Comparison of ENCODE assay signal across 22 mouse cellular contexts in the genomic region with DNA sequence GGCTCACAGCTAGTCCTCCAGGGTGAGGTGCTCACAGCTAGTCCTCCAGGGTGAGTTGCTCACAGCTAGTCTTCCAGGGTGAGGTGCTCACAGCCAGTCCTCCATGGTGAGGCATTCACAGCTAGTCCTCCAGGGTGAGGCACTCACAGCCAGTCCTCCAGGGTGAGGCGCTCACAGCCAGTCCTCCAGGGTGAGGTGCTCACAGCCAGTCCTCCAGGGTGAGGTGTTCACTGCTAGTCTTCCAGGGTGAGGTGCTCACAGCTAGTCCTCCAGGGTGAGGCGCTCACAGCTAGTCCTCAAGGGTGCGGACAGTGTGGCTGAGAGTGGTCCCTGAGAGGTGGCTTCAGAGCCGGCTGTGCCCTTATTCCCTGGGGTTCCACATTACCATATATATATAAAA. TPM values are rescaled to one million over a fixed set of nuclear protein-coding genes. Genes with fewer than 3 reads are reported as not detected.
DNase-seq lines count a peak whose midpoint lies in the region; ATAC-seq and TF ChIP-seq lines count a peak whose summit lies in the region.
"Had no signal": no experiment of that assay in that cellular context is flagged by ENCODE, and none has a peak within 500 bp of the region (broad histone marks: within the 10 kb centered on the region; RNA-seq: fewer than 3 reads in every experiment).

No protein-coding gene starts in this region.

- no peaks in the 10 kb centered on the region for H3K9me3 ChIP-seq in forebrain, postnatal 0 days (ENCODE audit: low read length)
- H3K9me3 ChIP-seq in forebrain, embryonic 16.5 days (ENCODE audit: control insufficient read depth, low read length), result no peaks in the 10 kb centered on the region
- H3K9me3 ChIP-seq in liver, embryonic 11.5 days (ENCODE audit: control insufficient read depth, low read length), result no peaks in the 10 kb centered on the region
- H3K9me3 ChIP-seq in MEL (replicated peaks; ENCODE audit: insufficient read depth, low read length), result no peaks in the 10 kb centered on the region
- no peaks in the 10 kb centered on the region for H3K9me3 ChIP-seq in hindbrain, embryonic 13.5 days
- H3K9me3 ChIP-seq in midbrain, embryonic 10.5 days (replicated peaks), result no peaks in the 10 kb centered on the region
- H3K9me3 ChIP-seq: embryonic facial prominence, embryonic 12.5 days; forebrain, embryonic 15.5 days; limb, embryonic 15.5 days; lung, embryonic 15.5 days; neural tube, embryonic 12.5 days had no signal

- no peak for TF ChIP-seq POLR2A in MEL (IDR thresholded peaks at IDR 0.05; ENCODE audit: control insufficient read depth in 1 of 2, insufficient read depth in 1 of 2, low read depth in 1 of 2, low read length in 2 of 2, poor library complexity in 1 of 2)

- no peak overlapping the region for H3K9ac ChIP-seq in forebrain, postnatal 0 days
- H3K9ac ChIP-seq in forebrain, embryonic 16.5 days (replicated peaks; ENCODE audit: low read depth, low read length), result no peak overlapping the region
- no peak overlapping the region for H3K9ac ChIP-seq in liver, embryonic 11.5 days (ENCODE audit: low read depth, low read length)
- no peak overlapping the region for H3K9ac ChIP-seq in MEL (ENCODE audit: control insufficient read depth, low read depth, low read length, poor library complexity, severe bottlenecking)
- no peak overlapping the region for H3K9ac ChIP-seq in hindbrain, embryonic 13.5 days
- H3K9ac ChIP-seq: embryonic facial prominence, embryonic 12.5 days; forebrain, embryonic 15.5 days; limb, embryonic 15.5 days; lung, embryonic 15.5 days; neural tube, embryonic 12.5 days had no signal

- no peaks in the 10 kb centered on the region for H3K79me2 ChIP-seq in MEL (ENCODE audit: control insufficient read depth, insufficient read depth, low read length, poor library complexity)

- H3K27ac ChIP-seq in forebrain, postnatal 0 days (ENCODE audit: low read depth, low read length), result no peak overlapping the region
- no peak overlapping the region for H3K27ac ChIP-seq in forebrain, embryonic 16.5 days (ENCODE audit: low read length)
- H3K27ac ChIP-seq in liver, embryonic 11.5 days (ENCODE audit: low read depth, low read length), result no peak overlapping the region
- H3K27ac ChIP-seq in MEL (ENCODE audit: control insufficient read depth, low read depth, low read length), result no peak overlapping the region
- no peak overlapping the region for H3K27ac ChIP-seq in hindbrain, embryonic 13.5 days
- H3K27ac ChIP-seq in midbrain, embryonic 10.5 days (replicated peaks), result no peak overlapping the region
- H3K27ac ChIP-seq: embryonic facial prominence, embryonic 12.5 days; forebrain, embryonic 15.5 days; hindbrain, postnatal 0 days; layer of hippocampus, adult 2 months; limb, embryonic 15.5 days; lung, embryonic 15.5 days; neural tube, embryonic 12.5 days had no signal

- H3K4me1 ChIP-seq in forebrain, postnatal 0 days (ENCODE audit: insufficient read depth), result no peaks in the 10 kb centered on the region
- H3K4me1 ChIP-seq in forebrain, embryonic 16.5 days (replicated peaks; ENCODE audit: control insufficient read depth, insufficient read depth, low read length), result no peaks in the 10 kb centered on the region
- no peaks in the 10 kb centered on the region for H3K4me1 ChIP-seq in liver, embryonic 11.5 days (replicated peaks; ENCODE audit: control insufficient read depth, insufficient read depth, low read length)
- H3K4me1 ChIP-seq in MEL (ENCODE audit: control insufficient read depth in 1 of 2, insufficient read depth in 2 of 2, low read length in 2 of 2), result peaks cover 7 to 11% of the 10 kb centered on the region in 2 experiments
- no peaks in the 10 kb centered on the region for H3K4me1 ChIP-seq in hindbrain, embryonic 13.5 days (replicated peaks)
- H3K4me1 ChIP-seq in midbrain, embryonic 10.5 days, result no peaks in the 10 kb centered on the region
- H3K4me1 ChIP-seq: embryonic facial prominence, embryonic 12.5 days; forebrain, embryonic 15.5 days; limb, embryonic 15.5 days; lung, embryonic 15.5 days; neural tube, embryonic 12.5 days had no signal

- no peak for TF ChIP-seq EP300 in MEL (IDR thresholded peaks at IDR 0.05; ENCODE audit: low read depth in 1 of 2, low read length in 2 of 2)

- H3K36me3 ChIP-seq in forebrain, postnatal 0 days (ENCODE audit: insufficient read depth), result no peaks in the 10 kb centered on the region
- H3K36me3 ChIP-seq in forebrain, embryonic 16.5 days (ENCODE audit: control insufficient read depth, insufficient read depth), result no peaks in the 10 kb centered on the region
- no peaks in the 10 kb centered on the region for H3K36me3 ChIP-seq in liver, embryonic 11.5 days (ENCODE audit: control insufficient read depth, insufficient read depth, low read length)
- peaks cover 0 to 6% of the 10 kb centered on the region in 2 experiments; a peak in 1 of 4 replicates for H3K36me3 ChIP-seq in MEL (ENCODE audit: control insufficient read depth in 1 of 2, insufficient read depth in 2 of 2, low read length in 2 of 2)
- H3K36me3 ChIP-seq in hindbrain, embryonic 13.5 days, result no peaks in the 10 kb centered on the region
- H3K36me3 ChIP-seq in midbrain, embryonic 10.5 days, result no peaks in the 10 kb centered on the region
- H3K36me3 ChIP-seq: embryonic facial prominence, embryonic 12.5 days; forebrain, embryonic 15.5 days; limb, embryonic 15.5 days; lung, embryonic 15.5 days; neural tube, embryonic 12.5 days had no signal

- no peak overlapping the region for H3K4me2 ChIP-seq in forebrain, postnatal 0 days (ENCODE audit: low read depth)
- no peak overlapping the region for H3K4me2 ChIP-seq in forebrain, embryonic 16.5 days (ENCODE audit: low read length)
- no peak overlapping the region for H3K4me2 ChIP-seq in liver, embryonic 11.5 days
- no peak overlapping the region for H3K4me2 ChIP-seq in hindbrain, embryonic 13.5 days
- H3K4me2 ChIP-seq: embryonic facial prominence, embryonic 12.5 days; forebrain, embryonic 15.5 days; limb, embryonic 15.5 days; lung, embryonic 15.5 days; neural tube, embryonic 12.5 days had no signal

- peak; percentile 26 for TF ChIP-seq CTCF in forebrain, postnatal 0 days (IDR thresholded peaks at IDR 0.05; ENCODE audit: low read depth)
- peak; percentile 5 to 33 (median 13); a peak in 3 of 6 replicates for TF ChIP-seq CTCF in MEL (IDR thresholded peaks at IDR 0.05 in 2 of 3, conservative IDR thresholded peaks at IDR 0.05 in 1 of 3; ENCODE audit: control insufficient read depth in 1 of 3, insufficient read depth in 1 of 3, low read depth in 2 of 3, low read length in 3 of 3, poor library complexity in 1 of 3, severe bottlenecking in 1 of 3)

- no peak for DNase-seq in forebrain, postnatal 0 days
- DNase-seq in liver (peak; percentile 60), MEL (ENCODE audit: low read depth, low spot score) (peak; percentile 35)
- DNase-seq in liver, embryonic 11.5 days (ENCODE audit: low spot score), result no peak
- DNase-seq in midbrain, embryonic 10.5 days (ENCODE audit: low spot score), result no peak
- DNase-seq: adrenal gland, adult 8-10 months; cerebellum, adult 9-11 months; gastrocnemius, postnatal 36 days; kidney, adult 18-20 months; kidney, postnatal 10 days; spleen, adult 18-20 months; thymus, postnatal 36 days had no signal

- 74% methylated on average over 4 of the region's 4 CpGs for WGBS in forebrain, postnatal 0 days
- 76% methylated on average over 4 of the region's 4 CpGs for WGBS in forebrain, embryonic 16.5 days
- 80% methylated on average over 4 of the region's 4 CpGs for WGBS in liver, embryonic 11.5 days
- 72% methylated on average over 4 of the region's 4 CpGs for WGBS in hindbrain, embryonic 13.5 days
- WGBS in midbrain, embryonic 10.5 days, result 75% methylated on average over 4 of the region's 4 CpGs

- H3K27me3 ChIP-seq in forebrain, postnatal 0 days (ENCODE audit: insufficient read depth, low read length), result no peaks in the 10 kb centered on the region
- no peaks in the 10 kb centered on the region for H3K27me3 ChIP-seq in forebrain, embryonic 16.5 days (replicated peaks; ENCODE audit: control insufficient read depth, insufficient read depth, low read length)
- H3K27me3 ChIP-seq in liver, embryonic 11.5 days (replicated peaks; ENCODE audit: control insufficient read depth, insufficient read depth, low read length), result no peaks in the 10 kb centered on the region
- no peaks in the 10 kb centered on the region; a peak in 2 of 4 replicates for H3K27me3 ChIP-seq in MEL (ENCODE audit: control insufficient read depth in 1 of 2, insufficient read depth in 2 of 2, low read length in 2 of 2)
- H3K27me3 ChIP-seq in hindbrain, embryonic 13.5 days, result no peaks in the 10 kb centered on the region
- no peaks in the 10 kb centered on the region for H3K27me3 ChIP-seq in midbrain, embryonic 10.5 days (ENCODE audit: low read depth, poor library complexity, severe bottlenecking)
- H3K27me3 ChIP-seq: embryonic facial prominence, embryonic 12.5 days; forebrain, embryonic 15.5 days; limb, embryonic 15.5 days; lung, embryonic 15.5 days; neural tube, embryonic 12.5 days had no signal

- no peak overlapping the region for H3K4me3 ChIP-seq in forebrain, postnatal 0 days (ENCODE audit: low read depth, low read length)
- H3K4me3 ChIP-seq in forebrain, embryonic 16.5 days (replicated peaks; ENCODE audit: low read length), result no peak overlapping the region
- H3K4me3 ChIP-seq in liver, embryonic 11.5 days (ENCODE audit: low read depth, low read length), result no peak overlapping the region
- H3K4me3 ChIP-seq in MEL (ENCODE audit: control insufficient read depth in 1 of 2, insufficient read depth in 1 of 2, low read depth in 2 of 2, low read length in 2 of 2), result no peak overlapping the region
- no peak overlapping the region for H3K4me3 ChIP-seq in hindbrain, embryonic 13.5 days
- H3K4me3 ChIP-seq in midbrain, embryonic 10.5 days, result no peak overlapping the region
- H3K4me3 ChIP-seq: embryonic facial prominence, embryonic 12.5 days; forebrain, embryonic 15.5 days; layer of hippocampus, adult 2 months; limb, embryonic 15.5 days; lung, embryonic 15.5 days; neural tube, embryonic 12.5 days had no signal

- ATAC-seq in forebrain, postnatal 0 days, result no peak
- ATAC-seq in forebrain, embryonic 16.5 days, result no peak
- ATAC-seq in liver, embryonic 11.5 days (replicated peaks; ENCODE audit: low FRiP score), result no peak
- peak; percentile 60; the same call in 1 of the 2 replicates for ATAC-seq in megakaryocyte-erythroid progenitor cell, adult 5-6 weeks (replicated peaks; ENCODE audit: low FRiP score, low TSS enrichment, poor library complexity, severe bottlenecking)
- no peak for ATAC-seq in hindbrain, embryonic 13.5 days (ENCODE audit: low FRiP score)
- ATAC-seq: forebrain, embryonic 15.5 days; hindbrain, postnatal 0 days had no signal

- TF ChIP-seq RAD21 in MEL (IDR thresholded peaks at IDR 0.05; ENCODE audit: low read depth, low read length), result no peak; the same call in 1 of the 2 replicates

RNA-seq across cellular contexts. Expression of gene Tomm7, which starts 45.5 kb away (rescaled TPM):
- 26.3 and 39.1 TPM in 2 replicates for total RNA-seq in forebrain, postnatal 0 days (2014; rRNA removed)
- polyA plus RNA-seq in forebrain, postnatal 0 days (2015; fragmentation: Nextera tagmentation; extraction: Ambion mirVana), result 83.3 and 109 TPM in 2 replicates
- 82.7 and 85.1 TPM in 2 replicates for polyA plus RNA-seq in forebrain, embryonic 16.5 days (2015; fragmentation: Nextera tagmentation; extraction: Ambion mirVana)
- 137 and 149 TPM in 2 replicates for polyA plus RNA-seq in liver, embryonic 11.5 days (2014; fragmentation: Nextera tagmentation; extraction: Ambion mirVana)
- total RNA-seq in MEL (2012; rRNA removed), result 239 and 264 TPM in 2 replicates
- polyA plus RNA-seq in MEL (2012; ENCODE audit: insufficient read depth in 1 of 2, insufficient read length in 2 of 2, low read depth in 1 of 2, low replicate concordance in 2 of 2, missing spikeins in 1 of 2), result 100 to 1,000 TPM in 1 of 2 experiments, not detected in 1; 194 TPM
- total RNA-seq in megakaryocyte-erythroid progenitor cell, adult 5-6 weeks (2014; fragmentation: Nextera tagmentation), result 98.3 and 122 TPM in 2 replicates
- total RNA-seq in megakaryocyte-erythroid progenitor cell, adult 5-6 weeks (2017), result 241 and 274 TPM in 2 replicates
- polyA plus RNA-seq in hindbrain, embryonic 13.5 days (2015; fragmentation: Nextera tagmentation; extraction: Ambion mirVana), result 98.1 and 110 TPM in 2 replicates
- polyA plus RNA-seq in midbrain, embryonic 10.5 days (2016; fragmentation: Nextera tagmentation; extraction: Ambion mirVana), result 119 and 135 TPM in 2 replicates

Comparison
In these comparisons a context has a peak if more than half of its experiments do, and no peak if none do; other contexts are left out.
1. DNase-seq: peak in liver (single experiment) and MEL (single experiment); none in forebrain, postnatal 0 days (single experiment), liver, embryonic 11.5 days (single experiment) and midbrain, embryonic 10.5 days (single experiment).